Mouse (Mus musculus): ENCODE data around the gene Ppp1r14a.

Gene Ppp1r14a

GRCm38 (mm10) chr7:29280801-29281200, 8.3 kb upstream of the Ppp1r14a start:
- peak; percentile 70 for DNase-seq

- DNase-seq: peak; percentile 86
Observed at GRCm38 (mm10) chr7:29281201-29282073, 7.7 kb upstream of the Ppp1r14a start, which contains the start of gene Spint2. Gene Spint2 (minus strand): TSS chr7:29281912.

- DNase-seq: no peak
Observed at GRCm38 (mm10) chr7:29282074-29282554, 7.0 kb upstream of the Ppp1r14a start.

GRCm38 (mm10) chr7:29283876-29284275, 5.2 kb upstream of the Ppp1r14a start:
- DNase-seq: no peak

GRCm38 (mm10) chr7:29284523-29284922, 4.6 kb upstream of the Ppp1r14a start:
- DNase-seq: no peak

GRCm38 (mm10) chr7:29287481-29287880, 1.6 kb upstream of the Ppp1r14a start:
- DNase-seq: no peak

- no peak for DNase-seq
Observed at GRCm38 (mm10) chr7:29288079-29288478, 1.0 kb upstream of the Ppp1r14a start.

- DNase-seq: no peak
Observed at GRCm38 (mm10) chr7:29289856-29290255, 748 bp downstream of the Ppp1r14a start.

GRCm38 (mm10) chr7:29290691-29291485, 1.8 kb downstream of the Ppp1r14a start:
- DNase-seq: no peak

GRCm38 (mm10) chr7:29291616-29292457, 2.7 kb downstream of the Ppp1r14a start:
- DNase-seq: no peak

GRCm38 (mm10) chr7:29292458-29293098, 3.5 kb downstream of the Ppp1r14a start:
- no peak for DNase-seq

- no peak for DNase-seq
Observed at GRCm38 (mm10) chr7:29293131-29294065, 4.3 kb downstream of the Ppp1r14a start.

GRCm38 (mm10) chr7:29294111-29294761, 5.1 kb downstream of the Ppp1r14a start:
- no peak for DNase-seq

- DNase-seq: no peak
Observed at GRCm38 (mm10) chr7:29295861-29296647, 6.9 kb downstream of the Ppp1r14a start.

- peak; percentile 77 for DNase-seq
Observed at GRCm38 (mm10) chr7:29296998-29297397, 7.9 kb downstream of the Ppp1r14a start.

GRCm38 (mm10) chr7:29301127-29301566, 12.0 kb downstream of the Ppp1r14a start:
- peak; percentile 81 for DNase-seq

- DNase-seq: no peak
Observed at GRCm38 (mm10) chr7:29302641-29303040, 13.5 kb downstream of the Ppp1r14a start.

- DNase-seq: peak; percentile 89
Observed at GRCm38 (mm10) chr7:29303738-29304462, 14.8 kb downstream of the Ppp1r14a start, which contains the start of gene Dpf1. Gene Dpf1 (plus strand): TSS chr7:29303951.
